Mouse (Mus musculus) erythroblast, embryonic 14.5 days (primary cell): ENCODE results near the gene Foxd2.

ENCODE experiments used
- GATA1 ChIP-seq: IDR thresholded peaks from 2 replicates; pipeline ENCODE4 v1.6.1; 2012; ENCODE audit warnings: low read length, inconsistent platforms, mixed read lengths
- TAL1 ChIP-seq: IDR thresholded peaks from 3 replicates; pipeline ENCODE4 v1.6.1; 2012; ENCODE audit warnings: low read length, inconsistent platforms, mixed read lengths

DNA sequence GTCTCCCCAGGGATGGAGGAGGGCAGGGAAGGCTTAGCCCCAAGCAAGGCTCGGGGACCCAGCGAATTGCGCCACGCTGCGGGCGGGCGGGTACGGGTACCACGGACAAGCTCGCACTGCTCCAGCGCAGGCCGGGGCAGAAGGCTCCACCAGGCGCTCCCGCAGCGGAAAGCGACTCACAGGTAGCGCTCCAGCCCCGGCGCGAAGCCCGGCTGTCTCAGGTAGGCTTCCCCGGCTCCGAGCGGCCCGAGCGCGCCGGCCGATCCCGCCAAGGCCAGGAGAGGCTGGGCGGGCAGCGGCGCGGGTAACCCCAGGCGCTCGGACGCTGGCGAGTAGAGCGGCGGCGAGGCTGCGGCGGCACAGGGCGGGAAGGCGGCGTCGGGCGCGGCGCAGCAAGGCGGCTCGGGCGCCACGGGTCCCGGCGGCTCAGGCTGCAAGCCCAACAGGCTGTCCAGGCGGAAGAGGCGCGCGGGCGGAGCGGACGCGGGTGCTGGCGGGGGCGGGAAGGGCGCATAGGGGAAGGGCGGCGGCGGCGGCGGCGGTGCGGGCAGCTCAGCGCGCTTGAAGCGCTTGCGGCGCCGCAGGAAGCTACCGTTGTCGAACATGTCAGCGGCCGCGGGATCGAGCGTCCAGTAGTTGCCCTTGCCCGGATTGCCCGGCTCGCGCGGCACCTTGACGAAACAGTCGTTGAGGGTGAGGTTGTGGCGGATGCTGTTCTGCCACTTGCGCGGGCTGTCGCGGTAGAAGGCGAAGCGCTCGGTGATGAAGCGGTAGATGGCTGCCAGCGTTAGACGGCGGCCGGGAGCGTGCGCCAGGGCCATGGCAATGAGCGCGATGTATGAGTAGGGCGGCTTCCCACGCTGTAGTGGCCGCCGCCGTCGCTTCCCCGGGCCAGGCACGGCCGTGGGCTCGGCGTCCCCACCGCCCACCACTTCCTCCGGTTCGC is 16.6 kb upstream of the Foxd2 start:
- TF ChIP-seq TAL1 (no peak), GATA1 (no peak)
